Mouse (Mus musculus) NIH3T3 (cell line): Measurements from ENCODE around the gene Chmp6.

ENCODE experiments used
- DNase-seq: peaks from one replicate; pipeline ENCODE4 v3.0.0-alpha.2; 2012; ENCODE audit warnings: low read depth

The Chmp6 gene

GRCm38 (mm10) chr11:119937772-119938502 is 24.7 kb downstream of the Chmp6 start:
- no peak for DNase-seq

GRCm38 (mm10) chr11:119939073-119939710 is 26.0 kb downstream of the Chmp6 start:
- no peak for DNase-seq

DNA sequence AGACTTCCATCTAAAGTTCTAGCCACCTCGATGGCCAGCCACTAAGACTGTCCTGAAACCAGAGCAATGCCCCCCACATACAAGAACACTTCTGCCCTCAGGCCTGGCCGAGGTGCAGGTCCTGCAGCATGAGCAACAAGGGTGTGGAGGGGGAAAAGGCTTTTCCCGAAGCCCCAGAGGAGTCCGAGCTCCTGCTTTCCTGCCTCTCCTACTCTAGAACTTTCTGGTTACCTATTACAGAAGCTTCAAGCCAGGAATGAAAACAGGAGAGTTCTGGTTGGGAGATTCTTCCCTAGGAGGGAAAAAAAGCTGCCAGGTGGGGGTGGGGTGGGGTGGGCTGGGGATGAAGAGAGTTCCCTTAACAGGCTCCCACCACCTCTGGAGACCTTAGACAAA is 26.5 kb downstream of the Chmp6 start:
- DNase-seq, result no peak

DNA sequence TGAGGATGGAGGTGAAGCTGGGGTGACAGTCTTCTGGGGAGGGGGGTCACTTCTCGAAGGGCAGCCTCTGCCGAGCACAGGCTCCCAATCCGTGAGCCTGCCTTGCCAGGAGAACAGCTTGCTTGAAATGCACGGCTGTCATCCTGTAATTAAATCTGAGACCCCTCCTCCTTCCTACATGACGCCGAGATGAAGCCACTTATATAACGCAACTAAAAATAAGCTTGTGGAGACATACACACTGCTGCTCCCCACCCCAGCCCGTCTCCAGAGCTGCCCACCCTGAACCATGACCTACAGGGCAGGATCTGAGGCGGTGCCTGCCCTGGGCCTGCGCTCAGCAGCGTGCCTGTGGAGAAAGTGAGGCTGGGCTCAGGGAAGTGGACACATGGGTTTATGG is 26.9 kb downstream of the Chmp6 start:
- no peak for DNase-seq

- DNase-seq, result no peak
Observed at GRCm38 (mm10) chr11:119941794-119942193, 28.6 kb downstream of the Chmp6 start.

DNA sequence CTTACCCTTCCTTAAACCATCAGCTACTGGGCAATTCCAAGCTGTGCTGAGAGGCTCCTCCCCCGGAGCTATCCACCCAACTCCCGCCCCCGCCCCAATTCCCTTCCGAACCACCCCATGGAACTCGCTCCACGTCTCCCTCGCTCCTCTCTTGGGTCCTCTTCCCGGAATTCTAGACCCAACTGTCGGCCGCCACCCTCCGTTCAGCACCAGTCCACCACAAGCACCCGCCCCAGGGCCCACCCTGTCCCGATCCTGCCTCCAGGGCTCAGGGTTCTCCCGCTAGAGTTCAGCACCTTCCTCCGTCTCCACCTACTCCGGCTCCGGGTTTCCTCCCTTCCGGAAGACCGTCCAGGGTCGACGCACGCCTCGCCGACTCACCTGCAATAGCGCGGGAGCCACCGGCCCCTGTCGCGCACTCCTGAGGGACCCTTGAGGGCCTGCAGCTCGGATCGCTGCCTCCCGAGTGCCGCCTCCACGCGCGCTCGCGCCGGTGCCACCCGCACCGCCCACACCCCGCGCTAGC is 29.0 kb downstream of the Chmp6 start:
- DNase-seq, result peak; percentile 62

DNA sequence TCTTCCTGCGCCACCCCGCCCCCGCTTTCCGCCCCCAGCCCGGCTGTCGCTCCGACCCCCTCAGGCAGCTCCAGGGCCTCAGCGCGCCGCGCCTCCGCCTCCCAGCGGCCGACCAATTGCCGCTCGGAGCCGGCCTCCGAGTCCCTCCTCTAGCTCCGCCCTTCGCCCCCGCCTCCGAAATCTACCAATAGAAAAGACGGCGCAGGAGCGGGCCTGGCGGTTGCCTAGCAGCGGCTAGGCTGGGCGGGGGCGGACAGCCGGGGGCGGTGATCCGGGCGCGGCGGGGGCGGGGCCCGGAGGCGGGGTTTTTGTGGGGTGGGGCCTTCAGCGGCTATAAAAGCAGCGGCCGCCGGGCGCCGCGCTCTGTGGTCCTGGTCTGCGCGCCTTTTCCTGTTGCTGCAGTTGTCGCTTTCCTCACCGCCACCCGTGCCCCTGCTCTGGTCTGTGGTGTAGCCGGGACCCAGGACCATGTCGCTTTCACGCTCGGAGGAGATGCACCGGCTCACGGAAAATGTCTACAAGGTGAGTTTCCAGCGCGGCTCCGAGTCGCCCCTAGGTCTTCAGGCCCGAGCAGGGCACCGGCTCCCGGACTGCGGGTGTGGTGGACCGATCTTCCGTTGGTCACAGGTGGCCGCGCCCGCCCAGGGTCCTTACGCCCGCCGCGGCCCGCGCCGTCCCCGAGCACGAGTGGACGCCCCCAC is 29.6 kb downstream of the Chmp6 start, which contains the start of gene Baiap2:
Gene Baiap2, plus strand, starts transcription at position 37 of the 701 bp plus-strand sequence.
- DNase-seq, result peak; percentile 99

GRCm38 (mm10) chr11:119943428-119943988 is 30.3 kb downstream of the Chmp6 start:
- DNase-seq, result peak; percentile 51

GRCm38 (mm10) chr11:119945343-119945742 is 32.1 kb downstream of the Chmp6 start:
- DNase-seq, result peak; percentile 43

- DNase-seq, result no peak
Observed at GRCm38 (mm10) chr11:119947426-119947825, 34.2 kb downstream of the Chmp6 start.

GRCm38 (mm10) chr11:119947897-119948296 is 34.7 kb downstream of the Chmp6 start:
- peak; percentile 39 for DNase-seq

GRCm38 (mm10) chr11:119948305-119948704 is 35.1 kb downstream of the Chmp6 start:
- DNase-seq, result peak; percentile 68

- no peak for DNase-seq
Observed at GRCm38 (mm10) chr11:119948803-119949202, 35.6 kb downstream of the Chmp6 start.

GRCm38 (mm10) chr11:119950535-119950934 is 37.3 kb downstream of the Chmp6 start:
- DNase-seq, result no peak

DNA sequence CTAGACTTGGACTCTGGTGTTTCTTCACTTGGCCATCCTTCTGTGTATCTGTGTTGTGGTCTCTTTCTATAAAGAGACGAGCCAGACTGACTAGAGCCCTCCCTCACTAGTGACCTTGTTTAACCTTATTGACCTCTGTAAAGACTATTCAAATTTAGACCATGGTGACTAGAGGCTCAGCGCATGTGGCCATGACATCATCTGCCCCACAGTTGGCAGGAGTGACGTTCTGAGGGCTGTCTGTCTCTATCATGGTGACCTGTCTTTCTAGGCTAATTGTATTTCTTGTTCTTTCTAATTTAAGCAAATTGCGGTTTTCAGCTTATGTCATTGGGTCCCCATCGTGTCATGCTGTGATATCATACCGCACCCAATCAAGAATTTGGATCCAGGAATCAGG is 38.1 kb downstream of the Chmp6 start:
- no peak for DNase-seq

DNA sequence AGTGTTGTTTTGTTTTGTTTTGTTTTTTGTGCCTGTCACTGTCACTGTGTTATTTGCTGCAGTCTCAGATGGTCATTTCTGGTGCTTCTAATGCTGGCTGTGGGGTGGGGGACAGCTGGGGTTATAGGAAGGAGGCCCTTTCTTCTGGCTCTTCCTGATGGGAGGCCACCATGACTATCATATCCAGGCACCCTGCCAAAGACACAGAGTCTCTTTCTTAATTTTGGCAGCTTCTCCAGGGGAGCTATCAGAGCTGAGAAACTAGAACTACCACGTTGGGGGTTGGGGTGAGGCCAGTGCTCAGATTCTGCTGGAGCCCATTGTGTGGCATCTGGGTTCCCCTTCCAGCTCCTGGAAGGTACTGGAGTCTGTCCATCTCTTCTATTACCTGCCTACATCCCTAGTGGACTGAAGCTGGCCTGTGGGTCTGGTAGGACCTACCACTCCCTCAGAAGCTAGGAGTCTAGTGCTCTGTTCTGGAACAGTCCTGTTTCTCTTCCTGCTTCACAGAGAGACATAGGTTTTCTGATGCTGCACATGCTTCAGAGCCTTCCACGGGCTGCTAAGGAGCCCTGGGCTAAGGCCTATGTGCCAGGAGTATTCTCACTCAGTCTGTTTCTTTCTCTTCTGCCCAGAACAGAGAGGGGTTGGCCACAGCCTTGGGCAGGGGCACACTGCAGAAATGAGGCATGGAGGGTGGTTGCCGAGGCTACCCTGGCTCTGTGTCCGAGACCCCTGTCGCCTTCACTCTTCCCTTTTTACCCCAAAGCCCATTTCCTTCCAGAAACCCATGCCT is 39.4 kb downstream of the Chmp6 start:
- peak; percentile 86 for DNase-seq

DNA sequence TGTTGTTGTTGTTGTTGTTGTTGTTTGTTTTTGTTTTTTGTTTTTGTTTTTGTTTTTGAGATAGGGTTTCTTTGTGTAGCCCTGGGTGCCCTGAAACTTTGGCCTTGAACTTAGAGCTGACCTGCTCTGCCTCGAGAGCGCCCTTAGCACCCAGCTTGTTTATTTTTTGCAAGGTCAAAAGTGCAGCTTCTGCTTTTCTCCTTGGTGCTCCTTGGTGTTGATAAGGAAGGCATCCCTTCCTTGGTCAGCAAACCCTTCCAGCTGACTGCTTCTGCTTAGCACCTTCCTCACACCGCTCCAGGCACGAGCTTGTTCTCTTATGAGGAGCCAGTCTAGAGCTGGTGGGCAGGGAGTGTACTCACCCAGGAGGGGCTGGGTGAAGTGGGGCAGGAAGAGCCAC is 41.0 kb downstream of the Chmp6 start:
- no peak for DNase-seq

- no peak for DNase-seq
Observed at GRCm38 (mm10) chr11:119954749-119955337, 41.6 kb downstream of the Chmp6 start.

- DNase-seq, result no peak
Observed at GRCm38 (mm10) chr11:119955432-119955831, 42.2 kb downstream of the Chmp6 start.

- DNase-seq, result no peak
Observed at GRCm38 (mm10) chr11:119956590-119956989, 43.3 kb downstream of the Chmp6 start.

GRCm38 (mm10) chr11:119958856-119959255 is 45.6 kb downstream of the Chmp6 start:
- DNase-seq, result no peak
